Mouse (Mus musculus) G1E (cell line): ENCODE data around the gene Gm44805.

Experiments used
- CTCF ChIP-seq: IDR thresholded peaks from 2 replicates; pipeline ENCODE4 v1.5.1; 2012; ENCODE audit warnings: low read depth, low read length, inconsistent platforms, mixed read lengths
- GATA1 ChIP-seq: IDR thresholded peaks from 2 replicates; pipeline ENCODE4 v1.6.1; 2012; ENCODE audit warnings: borderline replicate concordance, low read length, inconsistent platforms, mixed read lengths
- POLR2AphosphoS5 ChIP-seq: IDR thresholded peaks from 2 replicates; pipeline ENCODE4 v1.6.1; 2012; ENCODE audit warnings: low read depth, low read length, inconsistent platforms; ENCODE audit not compliant: insufficient replicate concordance

- TF ChIP-seq CTCF (no peak), GATA1 (no peak), POLR2AphosphoS5 (no peak)
These were observed 28.6 kb downstream of the Gm44805 start for GRCm38 (mm10) chr7:19652614-19653013.
